Mouse (Mus musculus) spleen, adult 18-20 months (tissue): ENCODE results near the gene Lkaaear1.

ENCODE experiments used
- DNase-seq, 2 experiments: peaks; one replicate each; pipeline ENCODE4 v3.0.0; 2022; ENCODE audit warnings: mixed read lengths in 2 of 2

Gene Lkaaear1

GRCm38 (mm10) chr2:181648926-181649325 is 49.3 kb downstream of the Lkaaear1 start:
- DNase-seq: no peak
